Mouse (Mus musculus) stomach, postnatal 0 days (tissue): Measurements from ENCODE around the gene Gm28845.

Experiments
- CTCF ChIP-seq: IDR thresholded peaks from 2 replicates; pipeline ENCODE4 v1.5.1; 2016; ENCODE audit warnings: antibody characterized with exemption, low read depth, mild to moderate bottlenecking, moderate library complexity
- EP300 ChIP-seq: optimal IDR thresholded peaks from 2 replicates; pipeline ENCODE3; 2016; ENCODE audit warnings: antibody characterized with exemption

- TF ChIP-seq CTCF (no peak), EP300 (no peak)
Observed at GRCm38 (mm10) chr1:65113536-65114172, 5.7 kb downstream of the Gm28845 start.
